Mouse (Mus musculus): ENCODE measurements at regions not wholly inside any gene's neighbourhood (a gene's known extent, or its start where the extent isn't known, plus 50 kb on each side); places are given as distances from the start of the nearest gene placed in this dataset.

- Histone ChIP-seq H3K4me1 (no peaks in the 10 kb centered on the region), H3K9ac (no peak overlapping the region), H3K27ac (no peak overlapping the region), H3K27me3 (no peaks in the 10 kb centered on the region), H3K36me3 (ENCODE audit: poor library complexity, severe bottlenecking) (no peaks in the 10 kb centered on the region), H3K9me3 (replicated peaks) (no peaks in the 10 kb centered on the region), H3K4me3 (no peak overlapping the region), H3K4me2 (no peak overlapping the region)
- ATAC-seq: peak; percentile 69
- WGBS: 33% methylated on average over 1 of the region's 1 CpGs
Measured at GRCm38 (mm10) chr1:114151741-114152140, 1532.8 kb upstream of the Cntnap5a start.

- no peaks in the 10 kb centered on the region for H3K36me3 ChIP-seq (ENCODE audit: poor library complexity, severe bottlenecking)
- no peak overlapping the region for H3K4me3 ChIP-seq
- no peak overlapping the region for H3K27ac ChIP-seq
- H3K9me3 ChIP-seq (replicated peaks): no peaks in the 10 kb centered on the region
- H3K4me2 ChIP-seq: no peak overlapping the region
- no peak overlapping the region for H3K9ac ChIP-seq
- ATAC-seq: no peak
- H3K27me3 ChIP-seq: no peaks in the 10 kb centered on the region
- H3K4me1 ChIP-seq: no peaks in the 10 kb centered on the region
Measured at GRCm38 (mm10) chr1:114152855-114153254, 1531.7 kb upstream of the Cntnap5a start.

Measured in forebrain, embryonic 13.5 days (tissue).